Mouse (Mus musculus): ENCODE data around the gene Tbata. TPM values are rescaled to one million over a fixed set of nuclear protein-coding genes. Genes with fewer than 3 reads are reported as not detected.

Gene Tbata
- total and polyA plus RNA-seq, 2 experiments from 2014 or later: 1.2 to 4.7 TPM

DNA sequence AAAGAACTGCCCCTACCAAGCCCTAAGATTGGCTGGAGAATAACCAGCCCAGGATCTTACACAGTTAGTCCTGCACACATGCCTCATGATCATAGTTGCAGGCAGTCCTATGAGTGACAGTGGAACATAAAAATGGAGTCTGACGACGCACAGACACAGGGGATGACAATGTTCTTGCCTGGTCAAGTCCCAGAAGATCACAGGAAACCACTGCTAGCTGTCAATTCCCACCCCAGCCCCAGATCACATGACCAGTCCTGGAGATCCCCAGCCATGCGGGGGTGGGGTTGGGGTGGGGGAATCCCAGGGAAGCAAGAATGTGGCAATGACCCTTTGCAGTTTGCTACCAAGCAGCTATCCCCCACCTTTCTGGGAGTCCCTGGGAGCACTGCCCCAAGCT is 32.2 kb downstream of the Tbata start:
- ATAC-seq (no peak), DNase-seq (no peak)
- Histone ChIP-seq H3K4me1 (ENCODE audit: insufficient read depth) (no peaks in the 10 kb centered on the region), H3K27me3 (ENCODE audit: insufficient read depth, low read length) (no peaks in the 10 kb centered on the region), H3K36me3 (ENCODE audit: insufficient read depth) (no peaks in the 10 kb centered on the region), H3K9ac (no peak overlapping the region), H3K4me2 (ENCODE audit: low read depth) (no peak overlapping the region), H3K4me3 (ENCODE audit: low read depth, low read length) (no peak overlapping the region), H3K9me3 (ENCODE audit: low read length) (no peaks in the 10 kb centered on the region), H3K27ac (ENCODE audit: low read depth, low read length) (no peak overlapping the region)
- 76% methylated on average over 3 of the region's 3 CpGs for whole genome bisulfite sequencing
- no peak for TF ChIP-seq CTCF (IDR thresholded peaks at IDR 0.05; ENCODE audit: low read depth)

DNA sequence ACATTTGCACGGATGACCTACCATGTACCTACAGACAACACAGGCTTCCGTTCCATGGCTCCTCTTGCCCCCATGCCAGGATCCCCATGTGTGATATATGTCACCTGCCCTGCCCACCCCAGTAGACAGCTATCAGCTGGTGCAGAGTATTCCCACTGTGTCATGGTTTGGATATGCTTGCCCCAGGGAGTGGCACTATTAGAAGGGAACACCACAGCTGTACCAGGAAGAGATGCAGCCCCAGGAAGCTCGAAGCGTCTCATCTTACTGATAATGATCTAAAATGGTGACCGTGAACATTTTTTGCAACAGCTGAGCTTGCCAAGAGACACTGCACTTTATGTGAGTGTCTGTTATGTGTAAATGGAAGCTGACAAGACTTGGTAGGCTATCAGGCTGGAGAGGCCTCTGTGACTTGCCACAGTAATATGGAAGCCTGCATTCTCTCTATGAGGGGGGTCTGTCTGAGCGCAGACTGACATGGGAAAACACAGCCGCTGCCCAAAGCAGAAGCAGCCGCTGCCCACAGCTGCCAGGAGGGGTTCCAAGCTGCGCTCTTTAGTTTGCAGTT is 36.4 kb downstream of the Tbata start:
- no peak for TF ChIP-seq CTCF (IDR thresholded peaks at IDR 0.05; ENCODE audit: low read depth)
- H3K4me1 ChIP-seq (ENCODE audit: insufficient read depth): no peaks in the 10 kb centered on the region
- no peaks in the 10 kb centered on the region for H3K9me3 ChIP-seq (ENCODE audit: low read length)
- H3K4me3 ChIP-seq (ENCODE audit: low read depth, low read length): no peak overlapping the region
- no peaks in the 10 kb centered on the region for H3K36me3 ChIP-seq (ENCODE audit: insufficient read depth)
- H3K27me3 ChIP-seq (ENCODE audit: insufficient read depth, low read length): no peaks in the 10 kb centered on the region
- WGBS: 87% methylated on average over 9 of the region's 9 CpGs
- H3K9ac ChIP-seq: no peak overlapping the region
- H3K27ac ChIP-seq (ENCODE audit: low read depth, low read length): no peak overlapping the region
- DNase-seq (no peak), ATAC-seq (no peak)
- no peak overlapping the region for H3K4me2 ChIP-seq (ENCODE audit: low read depth)

DNA sequence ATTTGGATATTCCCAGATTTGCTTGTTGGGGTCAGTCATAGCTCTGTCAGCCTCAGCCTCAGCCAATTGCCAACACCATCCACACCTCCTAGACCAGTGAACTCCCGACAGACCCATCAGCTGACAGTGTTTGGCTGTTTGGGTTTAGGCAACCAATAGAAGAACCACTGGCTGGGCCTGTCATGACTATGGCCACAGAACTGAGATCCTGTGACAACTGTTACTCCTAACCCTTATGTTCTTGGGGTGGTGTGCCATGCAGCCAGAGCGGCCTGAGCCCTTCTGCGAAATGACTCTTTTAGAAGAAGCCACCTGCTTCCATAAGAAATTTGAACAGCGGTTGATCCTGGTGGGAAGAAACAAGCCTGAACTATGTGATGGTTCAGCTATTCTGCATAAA is 39.4 kb downstream of the Tbata start:
- DNase-seq (no peak), ATAC-seq (no peak)
- H3K9ac ChIP-seq: no peak overlapping the region
- no peak overlapping the region for H3K27ac ChIP-seq (ENCODE audit: low read depth, low read length)
- no peaks in the 10 kb centered on the region for H3K36me3 ChIP-seq (ENCODE audit: insufficient read depth)
- WGBS: 87% methylated on average over 4 of the region's 4 CpGs
- H3K4me1 ChIP-seq (ENCODE audit: insufficient read depth): no peaks in the 10 kb centered on the region
- H3K4me2 ChIP-seq (ENCODE audit: low read depth): no peak overlapping the region
- H3K4me3 ChIP-seq (ENCODE audit: low read depth, low read length): no peak overlapping the region
- H3K9me3 ChIP-seq (ENCODE audit: low read length): no peaks in the 10 kb centered on the region
- no peaks in the 10 kb centered on the region for H3K27me3 ChIP-seq (ENCODE audit: insufficient read depth, low read length)
- no peak for TF ChIP-seq CTCF (IDR thresholded peaks at IDR 0.05; ENCODE audit: low read depth)

DNA sequence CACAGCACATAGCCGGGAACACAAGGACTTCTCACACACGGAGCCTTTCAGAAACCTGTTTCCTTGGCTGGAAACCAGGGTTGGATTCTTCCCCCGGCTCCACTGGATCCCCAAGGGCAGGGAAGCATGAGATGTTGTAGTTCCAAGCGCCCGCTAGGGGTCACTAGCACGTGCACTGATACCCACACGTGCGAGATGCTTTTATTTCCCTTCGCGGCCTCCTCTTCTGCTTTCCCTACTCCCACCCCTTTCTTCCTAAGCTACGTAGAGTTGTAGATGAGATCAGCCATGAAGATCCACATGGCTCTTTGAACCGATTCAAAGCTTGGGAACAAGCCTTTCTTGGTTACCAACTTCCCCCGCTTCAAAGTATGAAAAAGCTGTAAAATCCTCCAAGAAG is 40.0 kb downstream of the Tbata start:
- no peak overlapping the region for H3K4me3 ChIP-seq (ENCODE audit: low read depth, low read length)
- no peak overlapping the region for H3K9ac ChIP-seq
- ATAC-seq: peak; percentile 87
- H3K27me3 ChIP-seq (ENCODE audit: insufficient read depth, low read length): no peaks in the 10 kb centered on the region
- peak; percentile 82 for DNase-seq
- H3K9me3 ChIP-seq (ENCODE audit: low read length): no peaks in the 10 kb centered on the region
- WGBS: 9% methylated on average over 13 of the region's 13 CpGs
- no peaks in the 10 kb centered on the region for H3K4me1 ChIP-seq (ENCODE audit: insufficient read depth)
- no peaks in the 10 kb centered on the region for H3K36me3 ChIP-seq (ENCODE audit: insufficient read depth)
- peak; percentile 81 for TF ChIP-seq CTCF (IDR thresholded peaks at IDR 0.05; ENCODE audit: low read depth)
- H3K27ac ChIP-seq (ENCODE audit: low read depth, low read length): no peak overlapping the region
- H3K4me2 ChIP-seq (ENCODE audit: low read depth): no peak overlapping the region

DNA sequence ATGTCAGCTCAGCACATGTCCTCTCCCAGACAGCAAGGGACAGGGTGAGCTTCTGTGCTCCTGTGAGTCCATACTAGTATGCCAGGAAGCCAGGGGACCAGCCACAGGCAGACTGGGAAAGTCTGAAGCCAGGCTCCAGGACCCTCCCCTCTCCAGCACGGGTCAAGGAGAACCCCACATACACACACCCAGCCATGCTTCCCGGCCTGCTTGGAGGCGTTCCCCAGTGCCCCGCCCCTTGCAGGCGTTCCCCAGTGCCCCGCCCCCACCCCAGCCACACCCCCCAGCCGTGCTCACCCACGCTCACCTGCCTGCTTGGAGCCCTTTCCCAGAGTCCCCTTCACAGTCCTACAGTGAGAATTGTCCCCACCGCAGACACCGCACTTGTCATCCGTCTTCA is 41.1 kb downstream of the Tbata start:
- ATAC-seq (no peak), DNase-seq (no peak)
- H3K9me3 ChIP-seq (ENCODE audit: low read length): no peaks in the 10 kb centered on the region
- TF ChIP-seq CTCF (IDR thresholded peaks at IDR 0.05; ENCODE audit: low read depth): no peak
- no peak overlapping the region for H3K4me3 ChIP-seq (ENCODE audit: low read depth, low read length)
- no peaks in the 10 kb centered on the region for H3K36me3 ChIP-seq (ENCODE audit: insufficient read depth)
- no peaks in the 10 kb centered on the region for H3K27me3 ChIP-seq (ENCODE audit: insufficient read depth, low read length)
- no peak overlapping the region for H3K4me2 ChIP-seq (ENCODE audit: low read depth)
- no peaks in the 10 kb centered on the region for H3K4me1 ChIP-seq (ENCODE audit: insufficient read depth)
- H3K27ac ChIP-seq (ENCODE audit: low read depth, low read length): no peak overlapping the region
- WGBS: 9% methylated on average over 10 of the region's 11 CpGs
- no peak overlapping the region for H3K9ac ChIP-seq

DNA sequence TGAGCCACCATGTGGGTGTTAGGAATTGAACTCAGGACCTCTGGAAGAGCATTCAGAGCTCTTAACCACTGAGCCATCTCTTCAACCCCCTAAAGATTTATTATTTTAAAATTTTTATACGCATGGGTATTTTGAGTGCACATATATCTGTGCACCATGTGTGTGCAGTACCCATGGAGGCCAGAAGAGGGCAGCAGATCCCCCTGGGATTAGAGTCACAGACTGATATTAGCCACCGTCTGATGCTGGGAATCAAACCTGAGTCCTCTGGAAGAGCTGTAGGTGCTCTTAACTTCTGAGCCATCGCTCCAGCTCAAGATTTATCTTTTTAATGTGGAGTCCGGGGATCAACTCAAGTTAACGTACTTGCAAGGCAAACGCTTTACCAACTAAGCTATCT is 43.9 kb downstream of the Tbata start:
- Histone ChIP-seq H3K4me2 (ENCODE audit: low read depth) (no peak overlapping the region), H3K27me3 (ENCODE audit: insufficient read depth, low read length) (no peaks in the 10 kb centered on the region), H3K4me1 (ENCODE audit: insufficient read depth) (no peaks in the 10 kb centered on the region), H3K9me3 (ENCODE audit: low read length) (no peaks in the 10 kb centered on the region), H3K4me3 (ENCODE audit: low read depth, low read length) (no peak overlapping the region), H3K36me3 (ENCODE audit: insufficient read depth) (no peaks in the 10 kb centered on the region), H3K27ac (ENCODE audit: low read depth, low read length) (no peak overlapping the region), H3K9ac (no peak overlapping the region)
- TF ChIP-seq CTCF (IDR thresholded peaks at IDR 0.05; ENCODE audit: low read depth): peak; percentile 35; the same call in 1 of the 2 replicates
- 97% methylated on average over 6 of the region's 6 CpGs for WGBS
- no peak for ATAC-seq
- DNase-seq: no peak

DNA sequence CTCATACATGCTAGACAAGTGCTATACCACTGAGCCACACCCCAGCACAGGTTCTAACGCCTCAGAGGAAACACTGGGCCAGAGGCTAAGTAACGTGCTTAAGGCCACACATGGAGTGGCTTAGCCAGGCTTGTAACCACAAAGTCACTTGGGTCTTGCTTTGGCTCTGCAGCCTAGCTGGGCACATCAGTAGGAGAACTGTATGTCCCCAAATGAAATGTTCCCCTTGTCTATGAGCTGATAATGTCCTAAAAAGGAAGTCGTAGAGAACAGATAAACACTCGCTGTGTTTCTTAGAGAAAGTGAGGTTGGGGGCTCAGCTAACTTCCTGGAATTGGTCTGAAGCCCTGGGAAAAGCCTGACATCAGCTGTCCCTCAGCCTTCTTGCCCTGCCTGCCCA is 44.4 kb downstream of the Tbata start:
- WGBS: 91% methylated on average over 4 of the region's 4 CpGs

More for the DNA sequence above, 44.4 kb downstream of the Tbata start:
- no peaks in the 10 kb centered on the region for H3K4me1 ChIP-seq (ENCODE audit: insufficient read depth)
- no peak overlapping the region for H3K4me3 ChIP-seq (ENCODE audit: low read depth, low read length)
- DNase-seq (no peak), ATAC-seq (no peak)
- no peaks in the 10 kb centered on the region for H3K36me3 ChIP-seq (ENCODE audit: insufficient read depth)
- no peak for TF ChIP-seq CTCF (IDR thresholded peaks at IDR 0.05; ENCODE audit: low read depth)
- no peaks in the 10 kb centered on the region for H3K27me3 ChIP-seq (ENCODE audit: insufficient read depth, low read length)
- H3K9ac ChIP-seq: no peak overlapping the region
- no peaks in the 10 kb centered on the region for H3K9me3 ChIP-seq (ENCODE audit: low read length)
- no peak overlapping the region for H3K27ac ChIP-seq (ENCODE audit: low read depth, low read length)
- no peak overlapping the region for H3K4me2 ChIP-seq (ENCODE audit: low read depth)

Data from forebrain, postnatal 0 days (tissue).